Mouse (Mus musculus) left cerebral cortex, postnatal 10 days (tissue): Measurements from ENCODE around the gene Kif1c. TPM values are rescaled to one million over a fixed set of nuclear protein-coding genes. Genes with fewer than 3 reads are reported as not detected.
"Not testable (repeated sequence)": the region's sequence is repeated elsewhere in the genome, so short reads cannot be mapped to it uniquely, and the experiment has no call there.

ENCODE experiments used
- DNase-seq, 2 experiments: peaks; one replicate each; pipeline ENCODE4 v3.0.0; 2021 to 2022; ENCODE audit warnings: low spot score in 2 of 2, mixed read lengths in 1 of 2; ENCODE audit errors: extremely low spot score in 1 of 2
- intact Hi-C: fragments of 180-260 bp; cut with DNase I; formaldehyde crosslinking; loops from one replicate; pipeline ENCODE4 v1.15.1; 2025
- microRNA-seq: library from miRNA; unstranded; fragments of <30 nt; microRNA quantifications from one replicate; pipeline ENCODE4 v1.2.0, GENCODE M21; 2022
- total RNA-seq, 2 experiments: library from RNA; stranded (reverse); gene quantifications; 2 replicates each; pipeline ENCODE4 v1.2.3; 2021

Gene Kif1c
- total RNA-seq, 2 experiments from 2014 or later, result 38.6 to 41.8 TPM

DNA sequence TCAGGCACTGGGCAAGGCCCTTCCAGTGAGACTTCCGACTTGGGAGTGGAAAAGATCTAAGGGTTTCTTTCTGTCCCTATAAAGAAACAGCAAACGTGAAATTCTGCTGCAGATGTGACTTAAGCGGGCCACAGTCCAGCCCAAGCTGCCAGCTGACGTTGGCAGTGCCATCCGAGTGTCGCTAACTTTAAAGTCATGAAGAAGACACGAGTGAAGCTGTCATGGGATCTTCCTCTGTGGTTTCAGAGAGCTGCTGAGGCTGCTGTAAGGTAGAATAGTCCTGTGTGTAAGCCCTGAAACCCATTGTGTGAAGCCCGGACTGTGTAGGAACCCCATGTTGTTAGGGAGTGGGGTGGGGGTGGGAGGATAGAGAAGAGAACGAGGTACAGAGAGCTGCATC is 62.3 kb downstream of the Kif1c start:
- intact Hi-C loops, result no loop called here
- DNase-seq, result no peak

DNA sequence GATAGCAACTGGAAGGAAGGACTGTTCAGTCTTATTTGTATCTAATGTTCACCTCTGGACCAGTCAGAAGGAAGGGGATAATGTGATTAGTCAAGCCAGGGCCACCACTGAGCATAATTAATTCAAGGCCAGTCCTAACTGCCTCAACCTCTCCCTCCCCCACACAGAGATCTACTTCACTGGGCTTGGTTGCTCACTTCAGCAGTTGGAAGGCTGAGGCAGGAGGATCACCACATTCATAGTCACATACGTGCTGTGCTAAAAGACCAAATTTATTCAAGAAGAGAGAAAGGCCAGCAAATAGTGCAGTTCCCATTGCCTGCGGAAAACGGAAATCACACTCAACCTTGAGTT is 63.2 kb downstream of the Kif1c start:
- DNase-seq, result no peak
- intact Hi-C loops, result no loop called here

DNA sequence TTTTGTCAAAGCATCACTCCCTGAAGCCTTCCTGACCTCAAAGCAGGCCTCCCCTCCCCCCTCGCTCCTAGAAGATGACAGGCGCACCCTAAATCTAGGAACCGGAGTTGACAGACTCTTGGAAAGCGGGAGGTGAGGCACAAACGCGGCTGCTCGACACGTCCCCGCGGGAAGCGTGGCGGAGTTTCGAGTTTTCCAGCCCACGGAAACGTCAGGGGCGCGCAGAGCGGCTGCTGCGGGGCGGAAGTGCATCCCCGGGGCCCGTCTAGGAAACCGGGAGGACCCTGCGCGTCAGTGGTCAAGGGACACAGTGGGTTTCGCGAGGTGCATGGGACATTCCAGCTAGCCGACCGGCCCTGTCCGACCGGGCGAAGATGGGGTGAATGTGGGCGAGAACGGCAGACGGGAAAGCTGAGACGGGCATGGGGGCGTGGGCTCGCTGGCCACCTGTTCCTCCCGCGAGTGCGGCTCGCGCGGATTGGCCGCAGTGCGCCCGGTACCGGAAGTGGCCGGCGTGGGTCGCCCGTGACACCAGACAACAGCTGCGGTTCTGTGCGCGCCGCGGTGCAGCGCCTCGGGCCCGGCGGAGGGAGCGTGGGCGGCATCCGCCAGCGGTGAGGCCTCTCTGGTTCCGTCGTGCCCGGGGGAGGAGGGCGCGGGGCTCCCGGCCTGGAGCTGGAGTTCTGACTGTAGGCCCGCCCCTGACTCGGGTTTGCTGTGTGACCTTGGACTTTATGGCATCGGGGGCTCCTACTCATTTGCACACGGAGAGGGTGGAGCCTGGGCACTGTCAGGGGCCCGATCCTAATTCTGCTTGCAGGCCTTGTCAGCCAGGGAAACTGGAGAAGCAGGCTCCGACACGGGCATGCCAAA is 63.8 kb downstream of the Kif1c start, which contains the start of gene Zfp3:
Zfp3 (plus strand) TSS at position 274 of the 873 bp plus-strand sequence.
- intact Hi-C loops, result no loop called here
- peak; percentile 80 to 91 for DNase-seq

GRCm38 (mm10) chr11:70765776-70766445 is 65.6 kb downstream of the Kif1c start:
- intact Hi-C loops, result no loop called here

DNA sequence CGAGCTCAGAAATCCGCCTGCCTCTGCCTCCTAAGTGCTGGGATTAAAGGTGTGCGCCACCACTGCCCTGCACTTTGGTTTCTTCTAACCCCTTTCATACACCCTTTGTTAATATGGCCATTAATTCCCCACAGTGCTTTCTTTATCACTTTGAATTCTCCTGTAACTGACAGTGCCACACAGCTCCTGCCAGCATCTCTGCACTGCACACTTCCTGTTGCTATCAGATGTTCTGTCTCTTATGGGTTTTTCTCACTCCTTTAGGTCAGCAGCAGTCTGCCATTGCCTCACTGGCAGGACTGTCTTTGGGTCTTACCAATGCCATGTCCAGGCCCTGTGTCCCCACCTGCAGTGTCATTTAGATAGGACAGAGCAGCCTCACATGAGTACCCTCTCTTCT is 70.5 kb downstream of the Kif1c start:
- no peak for DNase-seq
- intact Hi-C loops, result no loop called here

More at GRCm38 (mm10) chr11:70765776-70766445, 65.6 kb downstream of the Kif1c start:
- peak in 1 of 2 experiments; percentile 61 for DNase-seq

DNA sequence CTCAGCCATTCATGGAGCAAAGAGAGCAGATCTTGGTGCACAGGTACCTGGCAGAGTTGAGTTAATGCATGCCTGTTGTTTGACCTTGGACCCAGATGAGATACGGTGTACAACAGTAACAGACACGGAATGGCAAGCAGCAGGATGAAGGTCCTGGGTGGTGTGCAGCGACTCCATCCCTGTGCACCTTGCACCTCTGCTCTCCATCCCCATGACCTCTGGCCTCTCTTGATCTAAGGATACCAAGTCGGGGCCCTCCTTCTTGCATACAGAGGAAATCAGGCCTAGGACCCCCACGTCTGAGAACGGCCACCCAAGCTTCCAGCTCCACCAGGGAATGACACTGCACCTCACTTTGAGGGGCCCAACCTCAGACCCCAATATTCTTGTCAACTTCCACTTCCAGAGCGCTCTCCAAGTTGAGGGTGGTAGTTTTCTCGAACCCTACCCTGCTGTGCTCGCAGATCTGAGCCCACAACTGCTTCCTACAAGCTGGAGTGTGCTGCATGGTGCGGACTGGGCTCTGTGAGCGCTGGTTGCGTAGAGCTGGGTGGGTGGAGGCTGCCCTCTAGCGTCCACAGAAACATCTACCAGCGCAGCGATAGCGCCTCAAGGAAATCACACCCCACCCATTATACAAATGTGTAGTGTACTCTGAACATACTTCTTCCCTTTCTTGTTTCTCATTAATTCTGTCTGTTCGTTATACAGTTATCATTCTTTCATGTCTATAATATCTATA is 76.7 kb downstream of the Kif1c start:
- peak; percentile 62 to 77 for DNase-seq
- intact Hi-C loops, result loop anchor here (5.0 kb wide), 1 partner anchor 35 kb away; the partner anchor contains the start of gene Scimp

DNA sequence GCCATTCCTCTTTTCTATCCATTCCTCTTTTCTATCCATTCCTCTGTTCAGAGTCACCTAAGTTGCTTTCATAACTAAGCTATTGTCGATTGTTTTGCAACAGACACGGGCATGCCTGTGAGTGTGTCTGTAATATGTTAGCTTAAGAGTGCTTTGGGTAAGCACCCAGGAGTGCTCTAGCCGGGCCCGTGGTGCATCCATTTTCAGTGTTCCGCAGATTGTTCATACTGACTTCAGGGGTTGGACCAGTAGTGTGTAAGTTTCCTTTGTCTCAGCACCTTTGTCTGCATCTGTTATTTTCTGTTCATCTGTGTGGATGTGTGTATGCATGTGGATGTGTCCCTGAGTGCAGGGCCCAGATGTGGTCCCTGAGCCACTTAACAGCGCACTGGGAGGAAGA is 77.3 kb downstream of the Kif1c start:
- intact Hi-C loops, result loop anchor here (5.0 kb wide), 1 partner anchor 35 kb away; the partner anchor contains the start of gene Scimp
- no peak for DNase-seq

DNA sequence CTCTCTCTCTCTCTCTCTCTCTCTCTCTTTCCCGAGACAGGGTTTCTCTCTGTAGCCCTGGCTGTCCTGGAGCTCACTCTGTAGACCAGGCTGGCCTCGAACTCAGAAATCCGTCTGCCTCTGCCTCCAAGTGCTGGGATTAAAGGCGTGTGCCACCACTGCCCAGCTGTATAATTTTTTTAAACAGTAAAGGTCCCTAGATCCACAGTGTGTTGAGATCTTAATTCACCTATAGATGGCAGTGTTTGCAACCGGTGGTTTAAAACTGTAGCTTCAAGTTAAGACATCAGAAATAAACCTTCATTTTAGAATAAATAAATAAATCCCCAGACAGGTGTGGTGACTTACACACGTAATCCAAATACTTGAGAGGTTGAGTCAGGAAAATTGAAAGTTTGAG is 77.7 kb downstream of the Kif1c start:
- intact Hi-C loops, result loop anchor here (5.0 kb wide), 1 partner anchor 34 kb away; the partner anchor contains the start of gene Scimp
- DNase-seq, result not testable (repeated sequence)

Small RNA genes within 50 kb of the gene (microRNA-seq; reads per million reads assigned to microRNA genes)
- gene Gm22760 (not detected), gene Mir6925 (not detected)

Other genes starting within 250 kb of the Kif1c start
- gene Med11, start 248.6 kb upstream of the Kif1c start, total RNA-seq, result 10 to 100 TPM; 20.7 to 23.1 TPM
- 1 to 10 TPM; 1.0 to 1.1 TPM for gene Zmynd15, start 241.1 kb upstream of the Kif1c start, total RNA-seq
- under 1 TPM; 0.69 to 0.71 TPM for gene Cxcl16, start 240.6 kb upstream of the Kif1c start, total RNA-seq
- gene Tm4sf5, start 195.3 kb upstream of the Kif1c start, total RNA-seq, result 1 to 10 TPM; 1.4 to 1.5 TPM
- not detected for gene Vmo1, start 185.9 kb upstream of the Kif1c start, total RNA-seq
- not detected for gene Gltpd2, start 181.4 kb upstream of the Kif1c start, total RNA-seq
- 100 to 1,000 TPM; 218 to 220 TPM for gene Psmb6, start 175.2 kb upstream of the Kif1c start, total RNA-seq
- gene Gm40193, start 167.6 kb upstream of the Kif1c start, total RNA-seq, result not detected
- 10 to 100 TPM; 21.4 to 24.5 TPM for gene Pld2, start 160.5 kb upstream of the Kif1c start, total RNA-seq
- gene Mink1, start 137.7 kb upstream of the Kif1c start, total RNA-seq, result 100 to 1,000 TPM; 252 to 262 TPM
- 1 to 10 TPM in 1 of 2 experiments, under 1 TPM in 1; 0.45 to 1.1 TPM for gene 4930544D05Rik, start 84.7 kb upstream of the Kif1c start, total RNA-seq
- under 1 TPM in 1 of 2 experiments, not detected in 1; 0.75 TPM for gene Chrne, start 81.3 kb upstream of the Kif1c start, total RNA-seq
- gene Gp1ba, start 61.4 kb upstream of the Kif1c start, total RNA-seq, result not detected
- gene Rnf167, start 53.3 kb upstream of the Kif1c start, total RNA-seq, result 10 to 100 TPM; 62.2 to 62.7 TPM
- 100 to 1,000 TPM; 112 to 121 TPM for gene Slc25a11, start 53.1 kb upstream of the Kif1c start, total RNA-seq
- gene Pfn1, start 45.9 kb upstream of the Kif1c start, total RNA-seq, result 100 to 1,000 TPM; 286 to 295 TPM
- 10 to 100 TPM in 1 of 2 experiments, 1 to 10 TPM in 1; 9.2 to 10.9 TPM for gene Eno3, start 43.3 kb upstream of the Kif1c start, total RNA-seq
- 10 to 100 TPM; 50.1 to 52.9 TPM for gene Spag7, start 31.1 kb upstream of the Kif1c start, total RNA-seq
- 100 to 1,000 TPM; 151 to 152 TPM for gene Camta2, start 12.4 kb upstream of the Kif1c start, total RNA-seq
- gene Inca1, start 393 bp upstream of the Kif1c start, total RNA-seq, result 1 to 10 TPM; 1.2 to 2.0 TPM
- gene Zfp3, start 63.7 kb downstream of the Kif1c start, total RNA-seq, result 10 to 100 TPM; 13.8 to 15.8 TPM
- gene Scimp, start 112.0 kb downstream of the Kif1c start, total RNA-seq, result not detected
- gene Rabep1, start 144.2 kb downstream of the Kif1c start, total RNA-seq, result 100 to 1,000 TPM; 113 to 115 TPM